Mouse (Mus musculus): ENCODE measurements around the gene Fbxo3. TPM values are rescaled to one million over a fixed set of nuclear protein-coding genes. Genes with fewer than 3 reads are reported as not detected.
"Not testable (repeated sequence)": the region's sequence is repeated elsewhere in the genome, so short reads cannot be mapped to it uniquely, and the experiment has no call there.

The Fbxo3 gene
- 50.2 and 61.5 TPM in 2 replicates for polyA plus RNA-seq (2015; fragmentation: Nextera tagmentation; extraction: Ambion mirVana)

- Histone ChIP-seq H3K4me3 (replicated peaks) (peak within 1 kb of the TSS; percentile 86), H3K9me3 (replicated peaks) (peaks cover 6% of the 10 kb centered on the region; the same call in 1 of the 2 replicates), H3K4me2 (peak within 1 kb of the TSS; percentile 69), H3K9ac (peak within 1 kb of the TSS; percentile 99), H3K27me3 (no peaks in the 10 kb centered on the region), H3K27ac (peak within 1 kb of the TSS; percentile 91), H3K4me1 (replicated peaks) (peaks cover 34% of the 10 kb centered on the region), H3K36me3 (peaks cover 18% of the 10 kb centered on the region)
- WGBS (ENCODE audit: insufficient replicate concordance) = under 1% methylated on average over 42 of the region's 44 CpGs
- DNase-seq (peak; percentile 87), ATAC-seq (ENCODE audit: low read depth) (peak; percentile 92)
Measured at GRCm38 (mm10) chr2:104027458-104028138, at the start of gene Fbxo3. Gene Fbxo3, plus strand, starts transcription at chr2:104027721.

GRCm38 (mm10) chr2:103982250-103982649 lies 45.3 kb upstream of the Fbxo3 start:
- peak overlapping the region; percentile 5 for H3K27ac ChIP-seq
- H3K36me3 ChIP-seq = peaks cover 74% of the 10 kb centered on the region
- 18% methylated on average over 5 of the region's 5 CpGs for WGBS (ENCODE audit: insufficient replicate concordance)
- H3K9ac ChIP-seq = no peak overlapping the region
- H3K9me3 ChIP-seq (replicated peaks) = no peaks in the 10 kb centered on the region
- DNase-seq (peak; percentile 54), ATAC-seq (ENCODE audit: low read depth) (peak; percentile 59; the same call in 1 of the 2 replicates)
- H3K4me2 ChIP-seq = no peak overlapping the region
- no peak overlapping the region for H3K4me3 ChIP-seq (replicated peaks)
- H3K27me3 ChIP-seq = no peaks in the 10 kb centered on the region
- H3K4me1 ChIP-seq (replicated peaks) = peaks cover 34% of the 10 kb centered on the region

GRCm38 (mm10) chr2:103983146-103983545 lies 44.4 kb upstream of the Fbxo3 start:
- H3K4me1 ChIP-seq (replicated peaks) = peaks cover 40% of the 10 kb centered on the region
- no peak for ATAC-seq (ENCODE audit: low read depth)
- no peaks in the 10 kb centered on the region for H3K27me3 ChIP-seq
- no peaks in the 10 kb centered on the region for H3K9me3 ChIP-seq (replicated peaks)
- no peak for DNase-seq
- no peak overlapping the region for H3K9ac ChIP-seq
- no peak overlapping the region for H3K4me2 ChIP-seq
- peaks cover 65% of the 10 kb centered on the region for H3K36me3 ChIP-seq
- H3K4me3 ChIP-seq (replicated peaks) = no peak overlapping the region
- H3K27ac ChIP-seq = peak overlapping the region; percentile 45; the same call in 1 of the 2 replicates
- WGBS (ENCODE audit: insufficient replicate concordance) = 90% methylated on average over 10 of the region's 10 CpGs

- Histone ChIP-seq H3K4me1 (replicated peaks) (peaks cover 22% of the 10 kb centered on the region), H3K36me3 (peaks cover 21% of the 10 kb centered on the region)
- H3K4me3 ChIP-seq (replicated peaks); H3K27ac ChIP-seq; DNase-seq; H3K27me3 ChIP-seq; ATAC-seq (ENCODE audit: low read depth); H3K9ac ChIP-seq; H3K9me3 ChIP-seq (replicated peaks); H3K4me2 ChIP-seq: not testable (repeated sequence)
- WGBS (ENCODE audit: insufficient replicate concordance) = 46% methylated on average over 8 of the region's 8 CpGs
Measured at GRCm38 (mm10) chr2:103987595-103987994, 39.9 kb upstream of the Fbxo3 start.

GRCm38 (mm10) chr2:103989724-103990123 lies 37.8 kb upstream of the Fbxo3 start:
- ATAC-seq (ENCODE audit: low read depth) (no peak), DNase-seq (no peak)
- Histone ChIP-seq H3K27ac (no peak overlapping the region), H3K36me3 (peaks cover 1% of the 10 kb centered on the region; the same call in 1 of the 2 replicates), H3K27me3 (0 out of 2 replicates have a peak, but pooled peaks cover 6% of the 10 kb centered on the region), H3K9me3 (replicated peaks) (no peaks in the 10 kb centered on the region), H3K4me2 (no peak overlapping the region), H3K4me1 (replicated peaks) (peaks cover 22% of the 10 kb centered on the region), H3K9ac (no peak overlapping the region), H3K4me3 (replicated peaks) (no peak overlapping the region)
- WGBS (ENCODE audit: insufficient replicate concordance) = 80% methylated on average over 6 of the region's 6 CpGs

- DNase-seq = no peak
- Histone ChIP-seq H3K27me3 (0 out of 2 replicates have a peak, but pooled peaks cover 6% of the 10 kb centered on the region), H3K9ac (no peak overlapping the region), H3K4me3 (replicated peaks) (no peak overlapping the region), H3K36me3 (no peaks in the 10 kb centered on the region), H3K4me2 (no peak overlapping the region), H3K27ac (no peak overlapping the region), H3K4me1 (replicated peaks) (peaks cover 16% of the 10 kb centered on the region), H3K9me3 (replicated peaks) (no peaks in the 10 kb centered on the region)
- no peak for ATAC-seq (ENCODE audit: low read depth)
Measured at GRCm38 (mm10) chr2:103991303-103991702, 36.2 kb upstream of the Fbxo3 start.

- no peak overlapping the region for H3K4me2 ChIP-seq
- no peak overlapping the region for H3K4me3 ChIP-seq (replicated peaks)
- no peak overlapping the region for H3K9ac ChIP-seq
- WGBS (ENCODE audit: insufficient replicate concordance) = 77% methylated on average over 9 of the region's 9 CpGs
- DNase-seq = no peak
- H3K4me1 ChIP-seq (replicated peaks) = peaks cover 8% of the 10 kb centered on the region
- no peaks in the 10 kb centered on the region for H3K36me3 ChIP-seq
- no peak for ATAC-seq (ENCODE audit: low read depth)
- H3K9me3 ChIP-seq (replicated peaks) = no peaks in the 10 kb centered on the region
- 0 out of 2 replicates have a peak, but pooled peaks cover 6% of the 10 kb centered on the region for H3K27me3 ChIP-seq
- H3K27ac ChIP-seq = no peak overlapping the region
Measured at GRCm38 (mm10) chr2:103992162-103992561, 35.4 kb upstream of the Fbxo3 start.

GRCm38 (mm10) chr2:103992618-103993332 lies 34.7 kb upstream of the Fbxo3 start:
- DNase-seq = no peak
- Histone ChIP-seq H3K4me3 (replicated peaks) (no peak overlapping the region), H3K4me2 (no peak overlapping the region), H3K27me3 (0 out of 2 replicates have a peak, but pooled peaks cover 6% of the 10 kb centered on the region), H3K9ac (no peak overlapping the region), H3K4me1 (replicated peaks) (0 out of 2 replicates have a peak, but pooled peaks cover 3% of the 10 kb centered on the region), H3K27ac (no peak overlapping the region), H3K9me3 (replicated peaks) (no peaks in the 10 kb centered on the region), H3K36me3 (no peaks in the 10 kb centered on the region)
- ATAC-seq (ENCODE audit: low read depth) = no peak
- 56% methylated on average over 17 of the region's 17 CpGs for WGBS (ENCODE audit: insufficient replicate concordance)

GRCm38 (mm10) chr2:104001076-104001475 lies 26.4 kb upstream of the Fbxo3 start:
- DNase-seq (no peak), ATAC-seq (ENCODE audit: low read depth) (0 out of 2 replicates have a peak, but pooled peaks have one; percentile 45)
- Histone ChIP-seq H3K36me3 (no peaks in the 10 kb centered on the region), H3K27me3 (peaks cover 17% of the 10 kb centered on the region), H3K4me3 (replicated peaks) (no peak overlapping the region), H3K9ac (no peak overlapping the region), H3K27ac (no peak overlapping the region), H3K4me2 (no peak overlapping the region), H3K9me3 (replicated peaks) (no peaks in the 10 kb centered on the region), H3K4me1 (replicated peaks) (peaks cover 2% of the 10 kb centered on the region; the same call in 1 of the 2 replicates)
- 10% methylated on average over 2 of the region's 2 CpGs for WGBS (ENCODE audit: insufficient replicate concordance)

- no peak overlapping the region for H3K9ac ChIP-seq
- no peak overlapping the region for H3K4me2 ChIP-seq
- DNase-seq = no peak
- H3K36me3 ChIP-seq = no peaks in the 10 kb centered on the region
- H3K4me3 ChIP-seq (replicated peaks) = no peak overlapping the region
- WGBS (ENCODE audit: insufficient replicate concordance) = 51% methylated on average over 4 of the region's 4 CpGs
- no peak overlapping the region for H3K27ac ChIP-seq
- H3K9me3 ChIP-seq (replicated peaks) = no peaks in the 10 kb centered on the region
- peaks cover 2% of the 10 kb centered on the region; the same call in 1 of the 2 replicates for H3K4me1 ChIP-seq (replicated peaks)
- ATAC-seq (ENCODE audit: low read depth) = no peak
- peaks cover 20% of the 10 kb centered on the region for H3K27me3 ChIP-seq
Measured at GRCm38 (mm10) chr2:104001861-104002260, 25.7 kb upstream of the Fbxo3 start.

GRCm38 (mm10) chr2:104002711-104003413 lies 24.7 kb upstream of the Fbxo3 start:
- ATAC-seq (ENCODE audit: low read depth) = 0 out of 2 replicates have a peak, but pooled peaks have one; percentile 31

More at GRCm38 (mm10) chr2:104002711-104003413, 24.7 kb upstream of the Fbxo3 start:
- Histone ChIP-seq H3K4me2 (no peak overlapping the region), H3K27ac (no peak overlapping the region), H3K36me3 (no peaks in the 10 kb centered on the region), H3K4me1 (replicated peaks) (peaks cover 2% of the 10 kb centered on the region; the same call in 1 of the 2 replicates), H3K27me3 (peaks cover 28% of the 10 kb centered on the region), H3K9me3 (replicated peaks) (no peaks in the 10 kb centered on the region), H3K4me3 (replicated peaks) (no peak overlapping the region), H3K9ac (no peak overlapping the region)
- DNase-seq = peak; percentile 51
- WGBS (ENCODE audit: insufficient replicate concordance) = 29% methylated on average over 16 of the region's 16 CpGs
